Mouse (Mus musculus): Measurements from ENCODE around the gene Entpd7. TPM values are rescaled to one million over a fixed set of nuclear protein-coding genes. Genes with fewer than 3 reads are reported as not detected.

Entpd7 gene
- polyA plus RNA-seq, 1 experiment from 2014 or later: 6.7 TPM

DNA sequence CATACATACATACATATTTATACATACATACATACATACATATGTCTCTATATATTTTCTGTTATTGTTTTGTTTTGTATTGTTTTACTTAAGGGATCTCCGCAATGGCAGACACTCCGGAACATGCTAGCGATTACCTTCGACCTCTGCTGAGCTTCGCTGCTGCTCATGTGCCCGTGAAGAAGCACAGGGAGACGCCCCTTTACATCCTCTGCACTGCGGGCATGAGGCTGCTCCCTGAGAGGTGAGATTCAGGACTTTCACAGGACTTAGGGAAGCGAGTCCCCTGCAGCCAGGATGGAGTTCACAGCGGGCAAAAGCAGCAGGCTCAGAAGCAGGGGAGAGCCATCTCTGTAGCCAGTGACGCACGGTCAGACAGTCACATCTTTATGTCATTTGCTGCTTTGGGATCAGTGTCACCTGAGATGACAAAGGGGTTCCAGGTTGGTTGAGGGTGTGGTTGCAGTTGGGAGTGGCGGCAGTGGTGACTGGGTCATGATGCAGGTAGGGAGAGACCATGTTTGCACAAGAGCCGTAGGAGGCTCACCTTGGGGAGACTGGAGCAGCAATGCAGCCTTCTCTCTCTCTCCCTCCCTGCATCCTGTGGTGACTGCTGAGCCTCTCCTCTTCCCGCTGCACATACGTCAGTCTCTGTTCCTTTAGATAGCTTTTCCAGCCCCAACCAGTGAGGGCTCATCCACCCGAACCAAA lies 15.5 kb downstream of the Entpd7 start:
- Histone ChIP-seq H3K9me3 (replicated peaks; ENCODE audit: control insufficient read depth, low read length) (no peaks in the 10 kb centered on the region), H3K4me3 (ENCODE audit: low read depth, low read length) (no peak overlapping the region), H3K4me2 (ENCODE audit: low read length) (no peak overlapping the region), H3K27me3 (replicated peaks; ENCODE audit: control insufficient read depth, insufficient read depth, low read length) (no peaks in the 10 kb centered on the region), H3K9ac (ENCODE audit: low read length) (no peak overlapping the region), H3K4me1 (ENCODE audit: control insufficient read depth, insufficient read depth, low read length) (no peaks in the 10 kb centered on the region), H3K27ac (ENCODE audit: low read depth, low read length) (no peak overlapping the region), H3K36me3 (ENCODE audit: control insufficient read depth, insufficient read depth, low read length) (peaks cover 43% of the 10 kb centered on the region)
- no peak for ATAC-seq
- WGBS: 94% methylated on average over 17 of the region's 17 CpGs
- DNase-seq (ENCODE audit: low spot score): no peak

DNA sequence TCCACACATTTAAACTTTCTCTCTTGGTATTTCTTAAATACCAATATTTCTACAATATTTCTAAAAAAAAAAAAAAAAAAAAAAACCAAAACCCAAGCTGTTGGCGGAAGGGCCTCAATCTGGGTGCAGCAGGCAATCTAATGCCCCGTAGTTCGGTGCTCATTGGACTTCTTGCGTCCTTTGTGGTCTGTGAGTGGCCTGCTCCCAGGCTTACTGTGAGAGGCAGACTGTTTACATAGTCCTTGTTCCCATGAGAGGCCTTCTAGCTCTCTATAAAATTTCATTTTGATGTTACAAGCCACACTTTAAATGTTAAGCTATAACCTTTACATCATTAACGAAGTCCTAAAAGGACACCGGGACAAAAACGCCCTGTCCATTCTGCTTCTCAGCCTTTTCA lies 18.7 kb downstream of the Entpd7 start:
- 89% methylated on average over 7 of the region's 7 CpGs for WGBS
- ATAC-seq: no peak
- Histone ChIP-seq H3K9ac (ENCODE audit: low read length) (no peak overlapping the region), H3K9me3 (replicated peaks; ENCODE audit: control insufficient read depth, low read length) (no peaks in the 10 kb centered on the region), H3K36me3 (ENCODE audit: control insufficient read depth, insufficient read depth, low read length) (peaks cover 46% of the 10 kb centered on the region), H3K4me3 (ENCODE audit: low read depth, low read length) (no peak overlapping the region), H3K4me2 (ENCODE audit: low read length) (no peak overlapping the region), H3K27ac (ENCODE audit: low read depth, low read length) (no peak overlapping the region), H3K4me1 (ENCODE audit: control insufficient read depth, insufficient read depth, low read length) (no peaks in the 10 kb centered on the region), H3K27me3 (replicated peaks; ENCODE audit: control insufficient read depth, insufficient read depth, low read length) (no peaks in the 10 kb centered on the region)
- DNase-seq (ENCODE audit: low spot score): no peak

DNA sequence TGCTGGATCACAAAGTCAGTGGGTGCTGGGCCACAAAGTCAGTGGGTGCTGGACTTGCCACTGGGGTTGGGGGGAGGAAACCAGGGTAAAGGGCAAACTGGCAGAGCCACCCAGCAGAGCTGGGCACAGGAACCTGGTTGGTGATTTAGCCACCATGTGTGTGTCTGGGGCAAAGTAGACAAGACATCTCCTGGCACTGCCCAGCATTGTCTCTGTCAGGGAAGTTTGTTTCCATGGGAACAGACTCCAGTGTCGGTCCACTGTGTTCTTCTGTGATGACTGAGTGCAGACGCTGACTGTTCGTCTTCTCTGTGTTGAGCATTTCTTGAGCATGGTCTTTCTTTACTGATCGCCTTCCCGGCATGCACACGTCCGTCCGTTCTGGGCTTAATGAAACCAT lies 19.8 kb downstream of the Entpd7 start:
- H3K4me1 ChIP-seq (ENCODE audit: control insufficient read depth, insufficient read depth, low read length): no peaks in the 10 kb centered on the region
- no peaks in the 10 kb centered on the region for H3K9me3 ChIP-seq (replicated peaks; ENCODE audit: control insufficient read depth, low read length)
- WGBS: 86% methylated on average over 8 of the region's 8 CpGs
- H3K36me3 ChIP-seq (ENCODE audit: control insufficient read depth, insufficient read depth, low read length): peaks cover 42% of the 10 kb centered on the region
- H3K9ac ChIP-seq (ENCODE audit: low read length): no peak overlapping the region
- H3K27ac ChIP-seq (ENCODE audit: low read depth, low read length): no peak overlapping the region
- no peaks in the 10 kb centered on the region for H3K27me3 ChIP-seq (replicated peaks; ENCODE audit: control insufficient read depth, insufficient read depth, low read length)
- H3K4me3 ChIP-seq (ENCODE audit: low read depth, low read length): no peak overlapping the region
- no peak overlapping the region for H3K4me2 ChIP-seq (ENCODE audit: low read length)
- ATAC-seq: no peak
- DNase-seq (ENCODE audit: low spot score): no peak

DNA sequence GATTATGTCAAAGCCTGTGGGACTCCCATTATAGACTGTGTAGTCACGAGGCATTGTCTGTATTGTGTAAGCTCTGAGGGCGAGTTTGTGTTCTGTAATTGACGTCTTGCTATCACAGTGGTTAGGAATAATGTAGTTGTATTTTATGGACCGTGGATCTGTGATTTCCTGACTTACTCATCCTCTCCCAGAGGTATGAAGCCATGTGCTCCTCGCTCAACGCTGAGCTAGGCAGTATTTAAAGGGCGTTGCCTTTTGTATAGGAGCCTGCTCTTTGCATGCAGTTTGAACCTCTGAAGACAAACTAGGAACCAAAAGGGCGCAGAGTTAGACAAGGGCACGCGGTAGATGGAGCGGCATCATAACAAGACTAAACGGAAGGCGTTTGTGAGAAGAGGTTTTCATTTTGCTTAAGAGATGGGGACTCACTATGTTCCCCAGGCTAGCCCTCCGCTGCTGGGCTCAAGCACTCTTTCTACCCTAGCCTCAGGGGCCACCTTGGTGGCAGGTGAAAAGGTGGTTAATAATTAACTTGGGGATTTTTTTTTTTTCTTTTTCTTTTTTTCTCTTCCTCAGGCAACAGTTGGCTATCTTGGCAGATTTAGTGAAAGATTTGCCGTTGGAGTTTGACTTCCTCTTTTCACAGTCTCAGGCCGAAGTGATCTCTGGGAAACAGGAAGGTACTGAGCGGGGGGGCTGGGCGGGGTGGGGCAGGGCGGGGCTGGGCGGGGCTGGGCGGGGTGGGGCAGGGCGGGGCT lies 21.9 kb downstream of the Entpd7 start:
- Histone ChIP-seq H3K4me2 (ENCODE audit: low read length) (no peak overlapping the region), H3K36me3 (ENCODE audit: control insufficient read depth, insufficient read depth, low read length) (peaks cover 24% of the 10 kb centered on the region), H3K9me3 (replicated peaks; ENCODE audit: control insufficient read depth, low read length) (no peaks in the 10 kb centered on the region), H3K27me3 (replicated peaks; ENCODE audit: control insufficient read depth, insufficient read depth, low read length) (no peaks in the 10 kb centered on the region), H3K27ac (ENCODE audit: low read depth, low read length) (no peak overlapping the region), H3K9ac (ENCODE audit: low read length) (no peak overlapping the region), H3K4me3 (ENCODE audit: low read depth, low read length) (no peak overlapping the region), H3K4me1 (ENCODE audit: control insufficient read depth, insufficient read depth, low read length) (no peaks in the 10 kb centered on the region)
- DNase-seq (ENCODE audit: low spot score) (no peak), ATAC-seq (no peak)
- 58% methylated on average over 22 of the region's 22 CpGs for WGBS

DNA sequence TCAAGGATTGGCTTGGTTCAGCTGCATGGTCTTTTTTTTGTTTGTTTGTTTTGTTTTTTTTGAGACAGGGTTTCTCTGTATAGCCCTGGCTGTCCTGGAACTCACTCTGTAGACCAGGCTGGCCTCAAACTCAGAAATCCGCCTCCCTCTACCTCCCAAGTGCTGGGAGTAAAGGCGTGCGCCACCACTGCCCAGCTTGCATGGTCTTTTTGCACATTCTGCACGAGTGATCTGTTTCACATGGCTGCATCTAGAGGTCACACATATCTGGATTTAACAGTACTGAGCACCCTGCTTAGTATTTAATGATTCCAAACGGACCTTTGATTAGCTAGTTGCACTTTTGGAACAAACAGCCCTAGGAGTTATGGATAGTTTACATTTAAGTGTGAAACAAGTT lies 22.5 kb downstream of the Entpd7 start:
- Histone ChIP-seq H3K4me3 (ENCODE audit: low read depth, low read length) (no peak overlapping the region), H3K9me3 (replicated peaks; ENCODE audit: control insufficient read depth, low read length) (no peaks in the 10 kb centered on the region), H3K27ac (ENCODE audit: low read depth, low read length) (no peak overlapping the region), H3K36me3 (ENCODE audit: control insufficient read depth, insufficient read depth, low read length) (peaks cover 18% of the 10 kb centered on the region), H3K4me2 (ENCODE audit: low read length) (no peak overlapping the region), H3K4me1 (ENCODE audit: control insufficient read depth, insufficient read depth, low read length) (no peaks in the 10 kb centered on the region), H3K9ac (ENCODE audit: low read length) (no peak overlapping the region), H3K27me3 (replicated peaks; ENCODE audit: control insufficient read depth, insufficient read depth, low read length) (no peaks in the 10 kb centered on the region)
- ATAC-seq (no peak), DNase-seq (ENCODE audit: low spot score) (no peak)
- 77% methylated on average over 5 of the region's 5 CpGs for WGBS

DNA sequence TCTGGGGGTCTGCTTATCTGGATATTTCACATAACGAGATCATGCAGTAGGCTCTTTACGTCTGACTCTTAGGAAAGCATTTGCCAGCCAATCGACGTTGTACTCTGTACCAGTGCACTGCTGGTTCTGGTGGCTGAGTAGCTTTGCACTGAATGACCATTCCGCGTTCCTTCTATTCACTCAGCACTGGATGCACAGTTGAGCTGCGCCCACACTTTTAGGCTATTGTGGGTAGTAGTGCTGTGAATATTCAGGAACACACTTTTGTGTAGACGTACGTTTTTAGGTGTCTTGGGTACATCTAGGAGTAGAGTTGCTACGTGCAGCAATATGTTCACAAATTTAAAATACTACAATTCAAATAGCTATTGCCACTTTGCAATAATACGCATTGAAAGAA lies 30.6 kb downstream of the Entpd7 start:
- DNase-seq (ENCODE audit: low spot score) (no peak), ATAC-seq (no peak)
- H3K27ac ChIP-seq (ENCODE audit: low read depth, low read length): no peak overlapping the region
- H3K4me3 ChIP-seq (ENCODE audit: low read depth, low read length): no peak overlapping the region
- no peak overlapping the region for H3K9ac ChIP-seq (ENCODE audit: low read length)
- no peaks in the 10 kb centered on the region for H3K9me3 ChIP-seq (replicated peaks; ENCODE audit: control insufficient read depth, low read length)
- no peaks in the 10 kb centered on the region for H3K27me3 ChIP-seq (replicated peaks; ENCODE audit: control insufficient read depth, insufficient read depth, low read length)
- 94% methylated on average over 11 of the region's 11 CpGs for WGBS
- peaks cover 44% of the 10 kb centered on the region for H3K36me3 ChIP-seq (ENCODE audit: control insufficient read depth, insufficient read depth, low read length)
- no peaks in the 10 kb centered on the region for H3K4me1 ChIP-seq (ENCODE audit: control insufficient read depth, insufficient read depth, low read length)
- no peak overlapping the region for H3K4me2 ChIP-seq (ENCODE audit: low read length)

DNA sequence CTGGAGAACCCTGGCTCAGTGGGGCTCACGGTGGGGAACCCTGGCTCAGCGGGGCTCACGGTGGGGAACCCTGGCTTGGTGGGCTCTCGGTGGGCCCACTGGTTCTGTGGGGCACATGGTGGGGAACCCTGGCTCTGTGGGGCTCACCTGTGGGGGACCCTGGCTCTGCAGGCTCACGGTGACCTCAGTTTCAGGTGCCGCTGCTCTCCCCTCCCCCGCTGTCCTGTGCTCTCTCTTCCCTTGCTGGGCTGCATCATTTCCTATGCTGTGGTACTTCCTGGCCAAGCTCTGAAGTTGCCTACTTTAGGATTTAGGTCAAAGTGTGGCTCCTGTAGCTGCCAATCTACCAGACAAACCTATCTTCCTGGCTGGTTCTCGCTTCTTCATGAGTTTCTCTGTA lies 33.4 kb downstream of the Entpd7 start:
- no peak overlapping the region for H3K9ac ChIP-seq (ENCODE audit: low read length)
- no peaks in the 10 kb centered on the region for H3K9me3 ChIP-seq (replicated peaks; ENCODE audit: control insufficient read depth, low read length)
- no peak overlapping the region for H3K4me2 ChIP-seq (ENCODE audit: low read length)
- H3K27ac ChIP-seq (ENCODE audit: low read depth, low read length): no peak overlapping the region
- no peaks in the 10 kb centered on the region for H3K4me1 ChIP-seq (ENCODE audit: control insufficient read depth, insufficient read depth, low read length)
- DNase-seq (ENCODE audit: low spot score) (no peak), ATAC-seq (no peak)
- no peak overlapping the region for H3K4me3 ChIP-seq (ENCODE audit: low read depth, low read length)
- 72% methylated on average over 8 of the region's 8 CpGs for WGBS
- no peaks in the 10 kb centered on the region for H3K27me3 ChIP-seq (replicated peaks; ENCODE audit: control insufficient read depth, insufficient read depth, low read length)
- H3K36me3 ChIP-seq (ENCODE audit: control insufficient read depth, insufficient read depth, low read length): peaks cover 65% of the 10 kb centered on the region

DNA sequence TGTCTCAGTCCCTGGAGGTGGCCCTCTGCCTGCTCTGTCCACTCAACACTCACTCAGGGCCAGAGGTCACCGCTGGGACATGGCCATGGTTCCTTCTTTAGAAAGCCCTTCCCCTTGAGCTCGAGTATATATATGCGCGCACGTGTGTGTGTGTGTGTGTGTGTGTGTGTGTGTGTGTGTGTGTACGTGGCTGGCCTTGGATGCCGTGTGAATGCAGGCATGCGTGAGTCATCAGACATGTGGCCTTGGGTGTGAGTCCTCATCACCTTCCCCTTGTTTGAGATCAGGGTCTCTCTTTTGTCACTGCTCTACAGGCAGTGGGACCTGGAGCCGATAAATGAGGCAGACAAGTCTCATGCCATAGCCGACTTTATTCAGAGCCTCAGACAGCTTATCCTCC lies 34.0 kb downstream of the Entpd7 start:
- ATAC-seq (no peak), DNase-seq (ENCODE audit: low spot score) (no peak)
- Histone ChIP-seq H3K4me2 (ENCODE audit: low read length) (no peak overlapping the region), H3K36me3 (ENCODE audit: control insufficient read depth, insufficient read depth, low read length) (peaks cover 65% of the 10 kb centered on the region), H3K4me1 (ENCODE audit: control insufficient read depth, insufficient read depth, low read length) (no peaks in the 10 kb centered on the region), H3K9me3 (replicated peaks; ENCODE audit: control insufficient read depth, low read length) (no peaks in the 10 kb centered on the region), H3K4me3 (ENCODE audit: low read depth, low read length) (no peak overlapping the region), H3K9ac (ENCODE audit: low read length) (no peak overlapping the region), H3K27me3 (replicated peaks; ENCODE audit: control insufficient read depth, insufficient read depth, low read length) (no peaks in the 10 kb centered on the region), H3K27ac (ENCODE audit: low read depth, low read length) (no peak overlapping the region)
- WGBS: 90% methylated on average over 10 of the region's 10 CpGs

DNA sequence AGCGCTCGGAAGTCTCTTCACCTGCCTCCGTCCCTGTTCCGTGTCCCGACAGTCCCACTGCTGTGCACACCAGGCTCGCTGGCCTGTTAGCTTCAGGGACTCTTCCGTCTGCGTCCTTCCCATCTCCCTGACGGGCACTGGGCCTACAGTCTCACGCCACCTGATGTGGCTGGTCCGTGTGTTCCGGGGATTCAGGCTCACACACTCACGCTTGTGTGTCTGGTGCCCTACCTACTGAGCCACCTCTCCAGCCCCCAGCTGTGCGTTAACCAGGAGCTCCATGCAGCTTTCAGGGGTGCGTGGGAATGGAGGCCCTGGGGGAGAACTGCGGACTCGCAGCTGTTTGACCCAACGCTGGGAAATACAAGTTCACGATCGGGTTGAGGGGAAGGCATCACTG lies 34.7 kb downstream of the Entpd7 start:
- ATAC-seq (no peak), DNase-seq (ENCODE audit: low spot score) (no peak)
- WGBS: 93% methylated on average over 20 of the region's 20 CpGs
- Histone ChIP-seq H3K27me3 (replicated peaks; ENCODE audit: control insufficient read depth, insufficient read depth, low read length) (no peaks in the 10 kb centered on the region), H3K9ac (ENCODE audit: low read length) (no peak overlapping the region), H3K9me3 (replicated peaks; ENCODE audit: control insufficient read depth, low read length) (no peaks in the 10 kb centered on the region), H3K27ac (ENCODE audit: low read depth, low read length) (no peak overlapping the region), H3K36me3 (ENCODE audit: control insufficient read depth, insufficient read depth, low read length) (peaks cover 68% of the 10 kb centered on the region), H3K4me2 (ENCODE audit: low read length) (no peak overlapping the region), H3K4me1 (ENCODE audit: control insufficient read depth, insufficient read depth, low read length) (no peaks in the 10 kb centered on the region), H3K4me3 (ENCODE audit: low read depth, low read length) (no peak overlapping the region)

Measured in forebrain, embryonic 14.5 days (tissue).